Mouse (Mus musculus): ENCODE measurements around the gene Slc6a8.

DNA sequence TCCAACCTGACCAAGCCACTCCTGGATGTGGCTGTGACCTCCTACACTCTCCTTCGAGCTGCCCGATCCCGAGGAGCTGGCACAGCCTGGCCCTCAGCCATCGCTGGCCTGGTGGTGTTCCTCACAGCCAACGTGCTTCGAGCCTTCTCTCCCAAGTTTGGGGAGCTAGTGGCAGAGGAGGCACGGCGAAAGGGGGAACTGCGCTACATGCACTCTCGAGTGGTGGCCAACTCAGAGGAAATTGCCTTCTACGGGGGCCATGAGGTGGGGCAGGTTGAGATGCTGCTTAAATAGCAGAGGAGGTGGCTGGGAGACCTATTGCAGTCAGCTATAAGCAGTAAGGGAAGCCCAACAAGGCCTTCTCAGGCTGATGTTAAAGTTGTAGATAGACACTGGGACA is 44.7 kb downstream of the Slc6a8 start:
- TF ChIP-seq CTCF (IDR thresholded peaks at IDR 0.05; ENCODE audit: insufficient read depth, low read depth, low read length) (no peak), POLR2A (IDR thresholded peaks at IDR 0.05; ENCODE audit: insufficient read depth, low read depth, low read length) (no peak)
